Comparison of ENCODE assay signal across 8 mouse cellular contexts in genomic region chr2:113848245-113849121, GRCm38 (mm10). TPM values are rescaled to one million over a fixed set of nuclear protein-coding genes. Genes with fewer than 3 reads are reported as not detected.
DNase-seq lines count a peak whose midpoint lies in the region; ATAC-seq lines count a peak whose summit lies in the region.

Gene Arhgap11a (minus strand): TSS chr2:113848661.

- peak within 1 kb of the TSS; percentile 25 for H3K27ac ChIP-seq in hindbrain, embryonic 11.5 days (ENCODE audit: low read depth, low read length)

- H3K9ac ChIP-seq in hindbrain, embryonic 11.5 days (ENCODE audit: low read depth, low read length), result peak within 1 kb of the TSS; percentile 71

- DNase-seq in Muller cell, postnatal 12 days (ENCODE audit: inconsistent ontology term), result peak; percentile 95
- peak; percentile 90 for DNase-seq in cerebellum, adult 9-11 months
- peak; percentile 86 to 96 for DNase-seq in frontal cortex, adult 2 months (ENCODE audit: extremely low spot score in 1 of 2, low spot score in 1 of 2)
- DNase-seq in hindbrain, embryonic 11.5 days (ENCODE audit: low spot score), result peak; percentile 94
- peak; percentile 88 to 92 for DNase-seq in layer of hippocampus, postnatal 10 days (ENCODE audit: low spot score in 2 of 2)
- DNase-seq in lung, postnatal 10 days, result peak; percentile 96
- peak; percentile 87 for DNase-seq in ovary, postnatal 36 days (ENCODE audit: low spot score)
- peak; percentile 93 for DNase-seq in thymus, postnatal 25 days

- no peaks in the 10 kb centered on the region for H3K27me3 ChIP-seq in hindbrain, embryonic 11.5 days (ENCODE audit: control insufficient read depth, insufficient read depth, low read length)

- under 1% methylated on average over 48 of the region's 48 CpGs for WGBS in hindbrain, embryonic 11.5 days

- peak; percentile 96 for ATAC-seq in hindbrain, embryonic 11.5 days (ENCODE audit: low FRiP score)

- peak within 1 kb of the TSS; percentile 54 for H3K4me3 ChIP-seq in hindbrain, embryonic 11.5 days (ENCODE audit: low read depth, low read length)

- peaks cover 4% of the 10 kb centered on the region; the same call in 1 of the 2 replicates for H3K36me3 ChIP-seq in hindbrain, embryonic 11.5 days (ENCODE audit: control insufficient read depth, insufficient read depth, low read length)

- H3K4me1 ChIP-seq in hindbrain, embryonic 11.5 days (replicated peaks; ENCODE audit: control insufficient read depth, insufficient read depth, low read length), result peaks cover 4% of the 10 kb centered on the region

- H3K4me2 ChIP-seq in hindbrain, embryonic 11.5 days (replicated peaks; ENCODE audit: low read depth, low read length), result peak within 1 kb of the TSS; percentile 62

- H3K9me3 ChIP-seq in hindbrain, embryonic 11.5 days (ENCODE audit: control insufficient read depth, low read length), result no peaks in the 10 kb centered on the region

RNA-seq across cellular contexts. Expression of gene Arhgap11a, which starts in this region (rescaled TPM):
- 1.9 and 2.1 TPM in 2 replicates for polyA plus RNA-seq in frontal cortex, adult 2 months (2012; rRNA removed)
- polyA plus RNA-seq in hindbrain, embryonic 11.5 days (2014; fragmentation: Nextera tagmentation; extraction: Ambion mirVana), result 6.4 and 9.0 TPM in 2 replicates
- total RNA-seq in layer of hippocampus, postnatal 10 days (2021), result 1 to 10 TPM; 6.6 to 6.7 TPM

Comparison
In these comparisons a context has a peak if more than half of its experiments do, and no peak if none do; other contexts are left out.
1. Peak in every context shown above with its lines: DNase-seq, ATAC-seq, H3K4me3 ChIP-seq and H3K27ac ChIP-seq.